Mouse (Mus musculus): ENCODE data around the gene Samd13.

DNA sequence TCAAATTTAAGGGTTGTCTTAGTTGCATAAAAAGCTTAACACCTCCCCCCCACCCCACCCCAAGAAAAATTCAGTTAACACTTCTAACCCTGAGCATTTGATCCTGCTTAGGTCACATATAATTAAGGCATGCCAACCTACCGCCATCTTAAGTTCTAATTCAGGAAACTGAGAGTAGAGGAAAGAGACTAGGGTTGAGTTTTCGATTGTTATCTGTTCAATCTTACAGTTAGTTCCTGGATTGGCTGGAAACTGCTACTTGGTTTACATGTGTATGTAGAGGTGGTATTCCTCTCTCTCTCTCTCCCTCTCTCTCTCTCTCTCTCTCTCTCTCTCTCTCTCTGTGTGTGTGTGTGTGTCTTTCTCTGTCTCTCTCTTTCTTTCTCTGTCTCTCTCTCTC lies 2.3 kb downstream of the Samd13 start:
- TF ChIP-seq POLR2A (IDR thresholded peaks at IDR 0.05; ENCODE audit: low read depth, low read length) (no peak), CTCF (IDR thresholded peaks at IDR 0.05; ENCODE audit: extremely low read depth, insufficient read length, insufficient replicate concordance, low read depth, low read length) (no peak)

Data from small intestine, adult 2 months (tissue).